Mouse (Mus musculus) cerebellum, postnatal 36 days (tissue): Measurements from ENCODE around the gene Sugct.

ENCODE experiments used
- DNase-seq, 2 experiments: peaks; one replicate each; pipeline ENCODE4 v3.0.0; 2021 to 2022; ENCODE audit warnings: mixed read lengths in 2 of 2

The Sugct gene

GRCm38 (mm10) chr13:17027846-17028529 lies 667.4 kb downstream of the Sugct start:
- DNase-seq, result no peak

- DNase-seq, result no peak
Measured at GRCm38 (mm10) chr13:17027001-17027400, 668.4 kb downstream of the Sugct start.

DNA sequence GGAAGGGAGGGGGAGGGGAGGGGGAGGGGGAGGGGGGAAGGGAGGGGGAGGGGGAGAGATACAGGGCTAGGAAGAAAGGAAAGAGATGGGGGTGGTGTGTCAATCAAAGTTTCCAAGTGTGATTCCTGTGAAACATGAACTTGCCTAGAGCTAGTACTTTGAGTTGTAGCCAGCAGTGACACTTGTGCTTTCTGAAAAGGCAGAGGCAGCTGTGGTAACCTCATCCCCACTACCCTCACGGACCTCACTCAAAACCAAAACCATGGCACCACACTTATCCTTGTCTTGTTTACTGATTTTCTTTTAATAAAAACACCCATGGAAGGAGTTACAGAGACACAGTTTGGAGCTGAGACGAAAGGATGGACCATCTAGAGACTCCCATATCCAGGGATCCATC lies 698.9 kb downstream of the Sugct start:
- no peak for DNase-seq

DNA sequence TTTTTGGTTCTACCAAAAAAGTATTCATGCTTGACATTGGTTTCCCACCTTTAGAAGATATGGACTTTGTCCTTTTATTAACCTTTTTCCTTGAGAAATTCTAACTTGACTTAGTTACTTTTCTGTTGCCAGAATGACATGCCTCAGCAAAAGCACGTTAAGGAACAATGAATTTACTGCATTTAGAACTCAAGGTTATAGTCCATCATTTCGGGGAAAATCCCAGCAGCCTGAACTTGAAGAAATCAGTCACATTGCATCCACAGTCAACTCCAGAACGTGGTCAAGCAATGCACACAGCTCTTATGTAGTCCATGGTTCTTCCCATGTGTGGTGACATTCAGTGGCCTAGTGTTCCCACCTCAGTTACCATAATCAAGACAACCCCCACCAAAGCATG lies 700.0 kb downstream of the Sugct start:
- no peak for DNase-seq

DNA sequence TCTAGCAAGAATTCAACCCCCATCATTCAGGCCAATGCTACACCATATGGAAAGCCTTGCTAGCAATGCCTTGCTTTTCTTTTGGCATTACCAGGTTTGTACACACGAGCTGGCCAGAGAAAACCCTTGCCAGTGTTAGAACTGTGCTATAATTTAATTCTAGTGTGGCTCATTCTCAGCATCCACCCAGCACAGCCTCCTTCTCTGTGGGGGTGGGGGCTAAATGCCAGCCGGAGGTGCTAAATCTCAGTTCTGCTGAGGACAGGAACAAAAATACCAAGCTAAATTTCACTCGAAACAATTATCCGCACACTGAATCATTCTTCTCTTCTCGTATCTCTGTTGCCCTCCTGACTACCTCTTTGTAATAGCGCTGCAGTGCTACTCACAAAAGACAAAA lies 717.6 kb downstream of the Sugct start:
- DNase-seq, result peak; percentile 53 to 58

GRCm38 (mm10) chr13:16971277-16971676 lies 724.1 kb downstream of the Sugct start:
- no peak for DNase-seq

DNA sequence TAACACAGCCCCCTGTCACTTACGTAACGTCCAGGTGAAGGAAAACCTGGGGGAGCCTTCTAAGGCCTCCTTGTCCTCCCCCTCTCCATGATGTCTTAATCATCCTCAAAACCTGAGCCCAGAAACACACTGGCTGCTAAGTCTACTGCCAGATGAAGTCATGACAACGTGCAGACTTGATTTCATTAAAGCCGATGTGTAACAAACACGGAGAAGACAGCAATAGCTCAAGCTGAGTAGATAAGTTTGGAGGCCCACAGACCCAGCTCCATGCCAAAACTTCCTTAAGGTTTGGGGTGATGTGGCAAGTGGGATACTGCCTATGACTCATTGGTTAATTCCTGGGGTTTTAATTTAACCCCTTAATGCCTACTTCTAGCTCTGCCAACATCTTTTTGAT lies 726.4 kb downstream of the Sugct start:
- no peak for DNase-seq

DNA sequence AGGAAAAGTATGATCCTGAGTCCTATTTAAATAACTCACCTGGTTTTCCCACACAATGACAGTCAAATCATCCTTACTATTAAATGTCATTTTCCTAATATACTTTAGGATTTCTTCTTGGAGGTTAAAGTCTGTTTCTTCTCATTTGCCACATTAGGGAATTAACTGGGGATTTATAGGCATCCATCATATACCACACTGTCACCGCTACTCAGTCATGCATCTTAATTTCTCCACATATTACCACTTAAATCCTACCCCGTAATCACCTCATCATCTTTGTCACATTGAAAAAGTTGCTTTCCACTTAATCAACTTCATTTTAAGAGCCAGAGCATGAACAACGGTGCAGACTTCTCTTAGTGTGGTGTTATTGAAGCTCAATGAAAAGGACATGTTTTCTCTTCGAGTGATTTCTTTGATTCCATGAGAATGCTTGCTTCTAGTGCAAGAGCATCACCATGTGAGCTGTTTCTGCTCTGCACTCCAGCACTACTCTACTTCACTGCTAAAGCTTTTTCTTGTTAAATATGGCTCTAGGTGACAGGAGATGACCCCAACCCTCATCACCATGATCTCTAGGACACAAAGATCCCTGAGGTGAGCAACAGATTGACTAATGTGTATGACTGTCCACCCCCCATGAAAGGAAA lies 730.4 kb downstream of the Sugct start:
- DNase-seq, result no peak

DNA sequence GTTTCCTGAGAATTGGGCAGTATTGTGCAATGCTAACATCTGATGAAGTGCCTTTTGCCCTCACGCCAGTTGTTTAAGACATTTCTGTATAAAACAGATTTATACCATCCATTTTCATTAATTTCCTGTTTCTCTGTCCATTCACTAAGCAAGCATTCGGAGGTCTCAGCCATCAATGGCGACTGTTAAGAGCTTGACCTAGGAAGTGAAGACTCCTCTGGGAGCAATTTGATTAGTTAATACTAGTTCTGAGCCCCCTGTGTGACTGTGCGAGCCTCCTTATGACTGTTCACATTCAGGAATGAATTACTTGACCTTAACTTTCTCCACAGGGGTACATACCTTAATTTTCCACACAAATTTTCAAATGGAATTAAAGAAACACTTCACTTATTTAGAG lies 743.3 kb downstream of the Sugct start:
- no peak for DNase-seq

DNA sequence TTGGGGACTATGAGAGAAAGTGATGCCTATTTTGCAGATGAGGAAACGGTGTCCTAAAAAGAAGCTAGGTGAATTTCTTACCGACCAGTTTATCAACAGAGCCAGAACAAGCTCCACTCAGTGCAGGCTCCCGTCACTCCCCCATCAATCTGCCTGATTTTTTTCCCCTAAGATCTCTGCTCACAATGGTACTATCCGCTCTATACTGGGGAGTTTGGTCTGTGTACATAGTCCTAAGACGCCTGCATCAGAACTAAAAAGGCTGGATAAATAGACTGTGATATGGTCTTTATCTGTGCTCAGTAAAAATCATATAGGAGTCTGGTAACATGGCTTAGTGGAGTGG lies 755.9 kb downstream of the Sugct start:
- no peak for DNase-seq

GRCm38 (mm10) chr13:16938552-16939465 lies 756.5 kb downstream of the Sugct start:
- DNase-seq, result no peak

GRCm38 (mm10) chr13:16937422-16938202 lies 757.7 kb downstream of the Sugct start:
- DNase-seq, result no peak

- DNase-seq, result no peak
Measured at GRCm38 (mm10) chr13:16935029-16935428, 760.3 kb downstream of the Sugct start.

GRCm38 (mm10) chr13:16933600-16933999 lies 761.8 kb downstream of the Sugct start:
- no peak for DNase-seq

DNA sequence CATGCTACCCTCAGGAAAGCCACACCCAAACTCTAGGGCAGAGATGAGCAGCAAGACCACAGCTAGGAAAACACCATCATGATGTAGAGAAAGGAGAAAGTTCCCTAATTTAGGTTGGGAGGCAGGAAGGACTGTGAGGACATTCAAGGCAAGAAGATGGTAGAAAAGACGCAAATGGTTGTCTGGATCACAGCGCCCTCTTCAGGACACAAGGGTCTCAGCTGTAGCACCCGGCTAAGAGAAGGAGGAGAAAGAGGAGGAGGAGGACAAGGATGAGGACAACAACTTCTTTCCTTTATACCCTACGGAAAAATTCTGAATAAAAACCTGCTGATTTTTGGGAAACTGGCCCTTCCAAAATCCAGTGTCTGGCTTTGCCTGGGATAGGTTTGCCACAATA lies 774.0 kb downstream of the Sugct start:
- DNase-seq, result no peak

DNA sequence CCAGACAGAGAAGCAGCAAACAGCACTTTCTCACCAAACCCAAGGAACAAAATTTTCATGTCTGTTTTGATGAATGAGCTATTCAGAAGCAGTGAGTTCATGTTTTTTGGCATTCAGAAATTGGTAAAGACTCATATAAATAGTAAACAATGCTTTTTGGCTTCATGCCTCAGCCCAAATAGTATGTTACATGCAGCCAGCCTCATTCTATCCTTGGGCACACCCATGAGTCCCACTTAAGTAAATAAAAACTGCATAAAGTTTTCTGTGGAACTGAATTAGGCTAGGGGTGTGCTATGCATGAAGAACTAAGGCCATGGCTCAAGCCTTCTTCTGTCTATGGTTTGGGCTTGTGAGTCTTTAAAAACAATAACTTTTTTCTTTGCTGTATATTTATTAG lies 779.7 kb downstream of the Sugct start:
- no peak for DNase-seq

DNA sequence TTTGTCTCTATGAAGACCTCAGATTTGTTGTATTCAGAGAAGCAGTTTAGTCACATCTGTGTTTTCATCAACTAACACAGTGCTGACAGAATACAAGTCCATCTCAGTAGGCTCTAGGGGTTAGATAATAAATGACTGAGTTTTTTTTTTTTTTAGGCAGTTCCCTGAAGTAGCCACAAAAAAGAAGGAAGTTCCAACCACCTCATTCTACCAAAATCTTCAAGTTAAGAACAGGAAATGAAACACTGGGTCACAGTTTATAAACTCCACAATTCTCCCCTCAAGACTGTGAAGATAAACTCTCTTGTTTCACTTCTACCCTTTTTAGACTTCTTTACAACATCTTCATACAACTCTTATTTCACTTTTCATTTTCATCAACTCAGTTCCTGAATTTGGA lies 783.1 kb downstream of the Sugct start:
- DNase-seq, result no peak

DNA sequence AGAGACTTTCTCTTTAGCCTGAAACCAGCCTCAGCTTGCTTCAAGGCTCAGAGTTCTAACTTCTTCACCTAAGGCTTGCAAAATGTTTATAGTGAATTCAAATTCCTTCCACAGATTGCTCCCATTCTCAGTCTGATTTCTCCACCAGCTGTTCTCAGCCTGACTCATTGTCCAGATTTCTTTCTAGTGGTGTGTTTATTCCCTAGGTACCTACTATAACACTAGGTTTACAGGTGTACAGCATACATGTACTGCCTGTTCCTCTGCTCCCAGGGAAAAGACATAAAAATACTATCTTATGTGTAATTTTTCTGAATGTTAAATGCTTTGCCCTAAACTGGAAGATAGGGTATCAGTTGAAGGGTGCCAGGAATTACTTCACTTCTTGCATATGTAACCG lies 788.4 kb downstream of the Sugct start:
- no peak for DNase-seq

DNA sequence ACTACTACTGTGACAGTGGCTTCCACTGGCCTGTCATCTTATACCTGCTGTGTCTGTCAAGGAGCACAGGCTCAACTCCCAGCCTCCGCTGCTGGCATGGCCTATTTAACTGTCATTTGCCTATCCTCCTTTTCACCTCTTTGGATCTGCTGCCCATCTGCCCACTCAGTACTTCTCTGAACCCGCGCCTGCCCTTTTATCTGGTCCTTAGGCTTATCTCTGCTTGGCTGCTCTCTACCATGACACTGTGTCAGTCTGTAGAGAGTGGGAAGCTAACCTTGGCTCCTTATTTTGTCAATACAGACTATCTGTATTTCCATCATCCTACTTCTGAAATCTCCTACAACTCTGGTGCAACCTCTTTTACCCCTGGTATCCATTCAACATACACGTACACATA lies 793.9 kb downstream of the Sugct start:
- no peak for DNase-seq

- DNase-seq, result no peak
Measured at GRCm38 (mm10) chr13:16898084-16898792, 797.1 kb downstream of the Sugct start.

GRCm38 (mm10) chr13:16878056-16878455 lies 817.3 kb downstream of the Sugct start:
- DNase-seq, result no peak

GRCm38 (mm10) chr13:16859986-16860385 lies 835.4 kb downstream of the Sugct start:
- DNase-seq, result no peak
